Mouse (Mus musculus) bone marrow macrophage, adult 2 months (primary cell): ENCODE measurements around the gene Sdk2.

Experiments used
- CTCF ChIP-seq: IDR thresholded peaks from 2 replicates; pipeline ENCODE4 v1.5.1; 2012; ENCODE audit warnings: low read depth, mild to moderate bottlenecking, low read length, moderate library complexity
- POLR2A ChIP-seq: IDR thresholded peaks from 2 replicates; pipeline ENCODE4 v1.6.1; 2012; ENCODE audit warnings: mild to moderate bottlenecking, low read depth, low read length, borderline replicate concordance

DNA sequence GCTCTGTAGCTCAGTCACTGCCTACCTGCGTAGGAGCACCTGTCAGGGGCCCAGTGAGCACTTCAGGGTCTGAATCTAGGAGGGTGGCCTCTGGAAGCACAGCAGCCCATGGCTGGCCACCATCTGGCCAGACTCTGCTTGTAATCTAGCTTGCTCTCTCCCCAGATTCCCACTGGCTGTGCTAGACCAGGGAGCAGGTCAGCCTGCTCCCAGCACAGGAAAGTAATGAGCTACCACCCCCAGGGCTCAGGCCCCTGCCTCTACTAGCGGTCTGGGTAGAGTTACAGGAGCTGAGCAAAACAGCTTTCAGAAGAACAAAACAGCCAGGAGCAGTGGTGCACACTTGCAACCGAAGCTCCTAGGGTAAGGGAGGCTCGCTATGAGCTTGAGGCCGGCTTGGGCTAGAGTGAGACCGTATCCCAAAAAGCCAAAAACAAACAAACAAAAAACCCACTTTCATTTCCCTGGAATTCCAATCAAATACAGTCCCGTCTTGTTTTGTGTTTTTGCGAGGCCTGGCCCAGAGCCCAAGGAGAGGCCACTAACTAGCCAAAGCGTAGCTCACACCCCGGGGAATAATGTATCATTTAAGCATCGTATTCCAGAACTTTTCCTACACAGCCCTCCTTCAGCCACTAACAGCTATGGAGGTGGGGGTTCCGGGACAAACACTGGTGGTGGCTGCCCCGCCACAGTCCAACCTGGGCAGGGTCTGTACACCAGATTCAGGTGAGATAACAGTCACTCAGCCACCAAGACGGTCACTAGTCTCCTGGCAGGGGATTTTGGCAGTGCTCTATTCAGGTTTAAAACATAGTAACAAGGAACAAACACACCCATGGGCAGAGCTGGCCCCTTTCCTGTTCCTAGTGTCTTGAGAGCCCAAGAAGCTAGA lies 339.6 kb downstream of the Sdk2 start:
- TF ChIP-seq POLR2A: no peak
- TF ChIP-seq CTCF: no peak
